Mouse (Mus musculus): ENCODE data around the gene Tctex1d4. TPM values are rescaled to one million over a fixed set of nuclear protein-coding genes. Genes with fewer than 3 reads are reported as not detected.
A peak's percentile ranks its signal among the peaks of the same experiment; 100 is the strongest.

The Tctex1d4 gene
- polyA plus RNA-seq, 1 experiment, result 61.4 TPM

DNA sequence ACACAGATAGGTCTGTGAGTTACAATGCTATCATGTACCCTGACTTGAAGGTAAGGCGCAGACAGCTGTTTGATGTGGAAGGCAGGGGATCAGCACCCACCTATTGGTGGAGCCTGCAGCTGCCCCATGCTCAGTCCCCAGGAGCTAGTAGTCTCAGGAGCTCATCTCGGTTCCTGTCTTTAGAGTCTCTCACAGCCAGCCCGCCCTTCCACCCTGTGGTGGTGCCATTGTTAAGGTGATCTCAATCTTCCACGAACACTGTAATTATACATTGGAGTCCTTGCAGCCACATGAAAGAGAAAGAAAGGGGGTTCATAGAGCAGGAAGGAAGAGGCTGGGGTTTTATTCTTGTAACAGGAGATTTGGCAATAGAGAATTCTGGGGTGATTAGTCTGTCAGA is 26.6 kb upstream of the Tctex1d4 start:
- no peak for DNase-seq
- 68% methylated on average over 4 of the region's 4 CpGs for WGBS
- TF ChIP-seq CTCF (IDR thresholded peaks at IDR 0.05; ENCODE audit: insufficient read depth, low read length), result no peak
- TF ChIP-seq POLR2A (IDR thresholded peaks at IDR 0.05; ENCODE audit: borderline replicate concordance, extremely low read depth, low read depth, low read length), result no peak
- H3K4me1 ChIP-seq (ENCODE audit: control insufficient read depth, insufficient read depth, low read length), result peaks cover 2% of the 10 kb centered on the region; the same call in 1 of the 2 replicates
- H3K4me3 ChIP-seq (replicated peaks; ENCODE audit: extremely low read depth, low read depth, low read length), result no peak overlapping the region

DNA sequence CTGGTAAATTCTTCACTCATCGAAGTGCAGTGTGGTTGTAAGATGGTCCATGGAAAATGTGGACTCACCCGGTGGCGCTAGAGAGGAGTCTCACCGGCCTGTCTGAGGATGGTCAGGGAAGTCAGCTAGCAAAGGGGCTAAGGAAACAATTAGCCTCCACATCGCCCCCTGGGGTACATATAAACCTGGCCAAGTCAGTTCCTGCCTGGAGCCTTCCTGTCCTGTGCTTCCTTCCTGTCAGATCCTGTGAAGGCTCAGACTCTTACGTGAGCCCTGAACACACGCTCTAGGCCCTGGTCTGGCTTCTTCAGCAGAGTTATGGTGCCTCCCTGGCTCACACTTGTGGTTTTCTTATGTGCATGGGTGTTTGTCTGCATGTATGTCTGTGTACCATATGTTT is 25.4 kb upstream of the Tctex1d4 start:
- DNase-seq, result no peak
- 47% methylated on average over 7 of the region's 7 CpGs for WGBS
- TF ChIP-seq CTCF (IDR thresholded peaks at IDR 0.05; ENCODE audit: insufficient read depth, low read length), result peak; percentile 32; the same call in 1 of the 2 replicates
- no peak for TF ChIP-seq POLR2A (IDR thresholded peaks at IDR 0.05; ENCODE audit: borderline replicate concordance, extremely low read depth, low read depth, low read length)
- 0 out of 2 replicates have a peak, but pooled peaks cover 2% of the 10 kb centered on the region for H3K4me1 ChIP-seq (ENCODE audit: control insufficient read depth, insufficient read depth, low read length)
- H3K4me3 ChIP-seq (replicated peaks; ENCODE audit: extremely low read depth, low read depth, low read length), result no peak overlapping the region

DNA sequence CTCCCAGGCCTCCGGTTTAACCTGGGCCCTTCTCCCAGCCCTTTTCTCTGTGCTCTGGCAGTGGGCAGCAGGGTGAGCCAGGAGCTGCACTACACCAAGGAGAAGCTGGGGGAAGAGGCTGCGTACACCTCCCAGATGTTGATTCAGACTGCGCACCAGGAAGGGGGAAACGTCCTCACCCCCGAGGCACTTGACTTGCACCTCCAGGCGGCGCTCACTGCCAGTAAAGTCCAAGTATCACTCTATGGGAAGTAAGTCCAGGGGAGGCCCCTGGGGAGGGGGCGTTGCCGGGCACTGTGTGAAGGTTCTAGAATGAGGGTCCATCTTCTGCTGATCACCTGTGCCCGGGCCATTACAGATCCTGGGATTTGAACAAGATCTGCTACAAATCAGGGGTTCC is 21.9 kb upstream of the Tctex1d4 start:
- WGBS, result 73% methylated on average over 10 of the region's 10 CpGs
- TF ChIP-seq CTCF (IDR thresholded peaks at IDR 0.05; ENCODE audit: insufficient read depth, low read length) (no peak), POLR2A (IDR thresholded peaks at IDR 0.05; ENCODE audit: borderline replicate concordance, extremely low read depth, low read depth, low read length) (no peak)
- Histone ChIP-seq H3K4me3 (replicated peaks; ENCODE audit: extremely low read depth, low read depth, low read length) (no peak overlapping the region), H3K4me1 (ENCODE audit: control insufficient read depth, insufficient read depth, low read length) (no peaks in the 10 kb centered on the region)
- DNase-seq, result no peak

DNA sequence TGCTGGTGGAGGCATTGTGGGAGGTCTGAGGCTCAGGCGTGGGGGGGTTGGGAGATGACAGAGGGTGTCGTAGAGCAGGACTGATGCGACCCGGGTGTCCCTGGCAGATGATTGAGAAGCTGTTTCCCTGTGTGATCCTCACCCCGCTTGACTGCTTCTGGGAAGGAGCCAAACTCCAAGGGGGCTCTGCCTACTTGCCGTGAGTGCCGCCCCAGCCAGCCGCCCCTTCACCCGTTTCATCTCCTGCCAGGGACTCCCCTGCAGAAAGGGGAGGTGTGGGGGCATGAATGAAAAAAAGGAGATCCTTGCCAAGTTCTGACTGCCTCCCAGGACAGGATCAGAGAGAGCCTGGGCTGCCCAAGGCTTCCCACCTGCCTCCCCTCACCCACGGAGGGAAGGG is 21.5 kb upstream of the Tctex1d4 start:
- WGBS, result 67% methylated on average over 10 of the region's 10 CpGs
- DNase-seq, result no peak

DNA sequence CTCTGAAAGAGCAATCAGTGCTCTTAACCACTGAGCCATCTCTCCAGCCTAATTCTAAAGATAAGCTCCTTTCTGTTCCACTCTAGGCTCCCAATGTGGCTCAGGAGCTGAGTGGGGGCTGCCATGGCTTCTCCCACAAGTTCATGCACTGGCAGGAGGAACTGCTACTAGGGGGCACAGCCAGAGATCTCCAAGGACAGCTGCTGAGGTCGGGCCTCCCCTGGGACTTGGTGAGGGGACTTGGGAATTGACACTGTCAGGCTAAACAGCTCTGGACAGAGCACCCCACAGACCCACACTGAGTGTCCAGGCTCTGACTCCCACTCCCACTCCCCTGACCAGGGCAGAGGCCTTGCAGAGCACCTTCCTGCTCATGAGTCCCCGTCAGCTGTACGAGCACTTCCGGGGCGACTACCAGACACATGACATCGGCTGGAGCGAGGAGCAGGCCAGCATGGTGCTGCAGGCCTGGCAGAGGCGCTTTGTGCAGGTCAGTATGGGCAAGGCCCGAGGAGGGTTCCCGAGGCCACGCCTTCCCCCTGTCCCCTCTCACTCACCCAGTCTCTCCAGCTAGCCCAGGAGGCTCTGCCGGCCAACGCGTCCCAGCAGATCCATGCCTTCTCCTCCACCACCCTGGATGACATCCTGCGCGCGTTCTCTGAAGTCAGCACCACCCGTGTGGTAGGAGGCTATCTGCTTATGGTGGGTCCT is 18.6 kb upstream of the Tctex1d4 start:
- TF ChIP-seq POLR2A (IDR thresholded peaks at IDR 0.05; ENCODE audit: borderline replicate concordance, extremely low read depth, low read depth, low read length) (no peak), CTCF (IDR thresholded peaks at IDR 0.05; ENCODE audit: insufficient read depth, low read length) (no peak)
- no peak for DNase-seq
- 88% methylated on average over 18 of the region's 18 CpGs for WGBS
- no peak overlapping the region for H3K4me3 ChIP-seq (replicated peaks; ENCODE audit: extremely low read depth, low read depth, low read length)
- H3K4me1 ChIP-seq (ENCODE audit: control insufficient read depth, insufficient read depth, low read length), result no peaks in the 10 kb centered on the region

More for the DNA sequence above, 21.5 kb upstream of the Tctex1d4 start:
- TF ChIP-seq POLR2A (IDR thresholded peaks at IDR 0.05; ENCODE audit: borderline replicate concordance, extremely low read depth, low read depth, low read length) (no peak), CTCF (IDR thresholded peaks at IDR 0.05; ENCODE audit: insufficient read depth, low read length) (no peak)
- no peaks in the 10 kb centered on the region for H3K4me1 ChIP-seq (ENCODE audit: control insufficient read depth, insufficient read depth, low read length)
- H3K4me3 ChIP-seq (replicated peaks; ENCODE audit: extremely low read depth, low read depth, low read length), result no peak overlapping the region

DNA sequence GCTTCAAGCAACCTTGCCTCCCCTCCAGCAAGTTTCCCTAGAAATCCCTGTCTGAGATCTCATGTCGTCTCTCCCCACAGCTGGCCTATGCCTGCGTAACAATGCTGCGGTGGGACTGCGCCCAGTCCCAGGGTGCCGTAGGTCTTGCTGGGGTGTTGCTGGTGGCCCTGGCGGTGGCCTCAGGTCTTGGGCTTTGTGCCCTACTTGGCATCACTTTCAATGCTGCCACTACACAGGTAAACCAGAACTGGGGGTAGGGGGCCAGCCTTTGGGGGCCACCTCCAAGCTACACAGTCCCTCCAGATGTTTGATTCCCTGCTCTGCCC is 18.1 kb upstream of the Tctex1d4 start:
- H3K4me1 ChIP-seq (ENCODE audit: control insufficient read depth, insufficient read depth, low read length), result no peaks in the 10 kb centered on the region
- DNase-seq, result no peak
- no peak overlapping the region for H3K4me3 ChIP-seq (replicated peaks; ENCODE audit: extremely low read depth, low read depth, low read length)
- WGBS, result 89% methylated on average over 6 of the region's 6 CpGs
- no peak for TF ChIP-seq CTCF (IDR thresholded peaks at IDR 0.05; ENCODE audit: insufficient read depth, low read length)
- no peak for TF ChIP-seq POLR2A (IDR thresholded peaks at IDR 0.05; ENCODE audit: borderline replicate concordance, extremely low read depth, low read depth, low read length)

DNA sequence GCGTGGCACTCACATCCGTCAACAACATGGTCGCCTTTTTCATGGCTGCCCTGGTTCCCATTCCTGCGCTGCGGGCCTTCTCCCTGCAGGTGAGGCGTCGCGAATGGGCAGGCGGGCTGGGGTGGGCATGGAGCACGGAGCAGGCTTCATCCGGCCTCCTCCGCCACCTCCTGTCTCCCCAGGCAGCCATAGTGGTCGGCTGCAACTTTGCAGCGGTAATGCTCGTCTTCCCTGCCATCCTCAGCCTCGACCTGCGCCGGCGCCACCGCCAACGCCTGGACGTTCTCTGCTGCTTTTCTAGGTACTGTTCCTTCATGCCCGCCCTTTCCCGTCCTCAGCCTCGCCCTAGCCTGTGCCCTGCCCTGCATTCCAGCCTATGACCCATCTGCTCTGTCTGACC is 17.3 kb upstream of the Tctex1d4 start:
- DNase-seq, result no peak
- TF ChIP-seq POLR2A (IDR thresholded peaks at IDR 0.05; ENCODE audit: borderline replicate concordance, extremely low read depth, low read depth, low read length) (no peak), CTCF (IDR thresholded peaks at IDR 0.05; ENCODE audit: insufficient read depth, low read length) (no peak)
- Histone ChIP-seq H3K4me1 (ENCODE audit: control insufficient read depth, insufficient read depth, low read length) (no peaks in the 10 kb centered on the region), H3K4me3 (replicated peaks; ENCODE audit: extremely low read depth, low read depth, low read length) (no peak overlapping the region)
- WGBS, result 94% methylated on average over 25 of the region's 25 CpGs

DNA sequence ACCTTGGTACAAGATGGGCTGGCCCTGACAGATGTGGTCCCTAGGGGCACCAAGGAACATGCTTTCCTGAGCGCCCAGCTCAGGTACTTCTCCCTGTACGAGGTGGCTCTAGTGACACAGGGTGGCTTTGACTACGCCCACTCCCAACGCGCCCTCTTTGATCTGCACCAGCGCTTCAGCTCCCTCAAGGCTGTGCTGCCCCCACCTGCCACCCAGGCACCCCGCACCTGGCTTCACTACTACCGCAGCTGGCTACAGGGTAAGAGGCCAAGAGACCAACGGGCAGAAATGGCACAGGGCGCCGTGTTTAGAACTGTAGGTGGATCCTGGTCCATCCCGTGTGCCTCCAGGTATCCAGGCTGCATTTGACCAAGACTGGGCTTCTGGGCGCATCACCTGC is 16.3 kb upstream of the Tctex1d4 start:
- DNase-seq, result no peak
- WGBS, result 90% methylated on average over 13 of the region's 13 CpGs
- H3K4me3 ChIP-seq (replicated peaks; ENCODE audit: extremely low read depth, low read depth, low read length), result no peak overlapping the region
- TF ChIP-seq POLR2A (IDR thresholded peaks at IDR 0.05; ENCODE audit: borderline replicate concordance, extremely low read depth, low read depth, low read length), result no peak
- no peak for TF ChIP-seq CTCF (IDR thresholded peaks at IDR 0.05; ENCODE audit: insufficient read depth, low read length)
- H3K4me1 ChIP-seq (ENCODE audit: control insufficient read depth, insufficient read depth, low read length), result no peaks in the 10 kb centered on the region

DNA sequence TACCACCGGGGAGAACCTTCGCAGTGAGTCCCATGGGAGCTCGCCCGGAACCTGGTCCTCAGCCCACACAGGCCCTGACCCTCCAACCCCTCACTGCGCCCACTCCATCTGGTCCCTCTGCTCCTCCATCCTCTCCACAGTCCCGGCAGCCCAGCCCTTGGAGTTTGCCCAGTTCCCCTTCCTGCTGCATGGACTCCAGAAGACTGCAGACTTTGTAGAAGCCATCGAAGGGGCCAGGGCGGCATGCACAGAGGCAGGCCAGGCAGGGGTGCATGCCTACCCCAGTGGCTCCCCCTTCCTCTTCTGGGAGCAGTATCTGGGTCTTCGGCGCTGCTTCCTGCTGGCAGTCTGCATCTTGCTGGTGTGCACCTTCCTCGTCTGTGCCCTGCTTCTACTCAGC is 15.6 kb upstream of the Tctex1d4 start:
- WGBS, result 90% methylated on average over 11 of the region's 11 CpGs
- TF ChIP-seq CTCF (IDR thresholded peaks at IDR 0.05; ENCODE audit: insufficient read depth, low read length) (no peak), POLR2A (IDR thresholded peaks at IDR 0.05; ENCODE audit: borderline replicate concordance, extremely low read depth, low read depth, low read length) (no peak)

DNA sequence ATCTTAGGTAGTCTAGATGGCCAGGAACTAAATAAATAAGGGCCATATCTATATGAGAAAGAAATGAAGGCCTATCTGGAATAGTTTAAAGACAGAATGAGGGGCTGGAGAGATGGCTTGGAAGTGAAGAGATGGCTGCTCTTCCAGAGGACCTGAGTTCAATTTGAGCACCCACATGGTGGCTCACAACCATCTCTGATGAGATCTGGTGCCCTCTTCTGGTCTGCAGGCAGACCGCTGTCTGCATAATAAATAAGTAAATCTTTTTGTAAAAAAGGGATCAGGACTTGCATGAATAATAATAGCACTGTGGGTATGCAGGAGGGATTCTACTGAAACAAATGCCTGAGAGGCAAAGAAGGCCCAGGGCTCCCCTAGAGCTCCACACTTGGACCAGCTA is 13.4 kb upstream of the Tctex1d4 start:
- Histone ChIP-seq H3K4me3 (replicated peaks; ENCODE audit: extremely low read depth, low read depth, low read length) (no peak overlapping the region), H3K4me1 (ENCODE audit: control insufficient read depth, insufficient read depth, low read length) (no peaks in the 10 kb centered on the region)
- no peak for DNase-seq
- 100% methylated on average over 1 of the region's 1 CpGs for WGBS
- TF ChIP-seq POLR2A (IDR thresholded peaks at IDR 0.05; ENCODE audit: borderline replicate concordance, extremely low read depth, low read depth, low read length) (no peak), CTCF (IDR thresholded peaks at IDR 0.05; ENCODE audit: insufficient read depth, low read length) (0 out of 2 replicates have a peak, but pooled peaks have one; percentile 4)

More for the DNA sequence above, 15.6 kb upstream of the Tctex1d4 start:
- no peaks in the 10 kb centered on the region for H3K4me1 ChIP-seq (ENCODE audit: control insufficient read depth, insufficient read depth, low read length)
- H3K4me3 ChIP-seq (replicated peaks; ENCODE audit: extremely low read depth, low read depth, low read length), result no peak overlapping the region
- DNase-seq, result no peak
